Mouse (Mus musculus) frontal cortex, postnatal 36 days (tissue): Measurements from ENCODE around the gene Olfr71.

Experiments used
- DNase-seq, 2 experiments: peaks; one replicate each; pipeline ENCODE4 v3.0.0; 2022; ENCODE audit warnings: low spot score in 2 of 2

Olfr71 gene

GRCm38 (mm10) chr4:43713652-43714219, 3.7 kb upstream of the Olfr71 start:
- no peak for DNase-seq

GRCm38 (mm10) chr4:43711821-43712220, 1.8 kb upstream of the Olfr71 start:
- DNase-seq: peak; percentile 78 to 79

- no peak for DNase-seq
Observed at GRCm38 (mm10) chr4:43705991-43706390, 4.1 kb downstream of the Olfr71 start.

GRCm38 (mm10) chr4:43703851-43704250, 6.2 kb downstream of the Olfr71 start:
- DNase-seq: no peak

GRCm38 (mm10) chr4:43703439-43703838, 6.6 kb downstream of the Olfr71 start:
- no peak for DNase-seq

- DNase-seq: no peak
Observed at GRCm38 (mm10) chr4:43700707-43701106, 9.3 kb downstream of the Olfr71 start, which contains the start of gene Olfr70. Olfr70 (minus strand) TSS chr4:43700807.

- DNase-seq: no peak
Observed at GRCm38 (mm10) chr4:43696561-43696960, 13.5 kb downstream of the Olfr71 start.

- DNase-seq: no peak
Observed at GRCm38 (mm10) chr4:43695249-43695671, 14.8 kb downstream of the Olfr71 start.

GRCm38 (mm10) chr4:43694439-43695248, 15.4 kb downstream of the Olfr71 start:
- no peak for DNase-seq

GRCm38 (mm10) chr4:43693806-43694241, 16.2 kb downstream of the Olfr71 start:
- no peak for DNase-seq

- DNase-seq: no peak
Observed at GRCm38 (mm10) chr4:43691026-43691425, 19.0 kb downstream of the Olfr71 start.

GRCm38 (mm10) chr4:43690021-43690420, 20.0 kb downstream of the Olfr71 start:
- DNase-seq: no peak

- DNase-seq: no peak
Observed at GRCm38 (mm10) chr4:43679416-43680043, 30.5 kb downstream of the Olfr71 start.

- no peak for DNase-seq
Observed at GRCm38 (mm10) chr4:43678541-43678940, 31.5 kb downstream of the Olfr71 start.

- no peak for DNase-seq
Observed at GRCm38 (mm10) chr4:43675608-43676007, 34.4 kb downstream of the Olfr71 start.

- DNase-seq: no peak
Observed at GRCm38 (mm10) chr4:43674974-43675373, 35.1 kb downstream of the Olfr71 start.

GRCm38 (mm10) chr4:43673703-43674102, 36.4 kb downstream of the Olfr71 start:
- no peak for DNase-seq

GRCm38 (mm10) chr4:43672070-43672469, 38.0 kb downstream of the Olfr71 start:
- DNase-seq: peak; percentile 83 to 89

- no peak for DNase-seq
Observed at GRCm38 (mm10) chr4:43669428-43669794, 40.6 kb downstream of the Olfr71 start.

- peak; percentile 88 to 92 for DNase-seq
Observed at GRCm38 (mm10) chr4:43668782-43669427, 41.1 kb downstream of the Olfr71 start, which contains the start of the genes Tmem8b and Fam221b. Tmem8b (plus strand) TSS chr4:43668971. Fam221b (minus strand) TSS chr4:43669145.

- no peak for DNase-seq
Observed at GRCm38 (mm10) chr4:43666412-43666811, 43.6 kb downstream of the Olfr71 start.

GRCm38 (mm10) chr4:43657146-43657545, 52.9 kb downstream of the Olfr71 start:
- DNase-seq: peak in 1 of 2 experiments; percentile 54
